ENCODE assay signal across 16 mouse cellular contexts in genomic region chr14:105779760-105780159, GRCm38 (mm10).
DNase-seq lines count a peak whose midpoint lies in the region; ATAC-seq and TF ChIP-seq lines count a peak whose summit lies in the region.
"Had no signal": no experiment of that assay in that cellular context is flagged by ENCODE, and none has a peak within 500 bp of the region (broad histone marks: within the 10 kb centered on the region; RNA-seq: fewer than 3 reads in every experiment).

No protein-coding gene starts in this region.

- H3K4me1 ChIP-seq in lung, postnatal 0 days (ENCODE audit: insufficient read depth, low read depth, low read length), result no peaks in the 10 kb centered on the region
- H3K4me1 ChIP-seq: embryonic facial prominence, embryonic 10.5 days; forebrain, embryonic 13.5 days; heart, embryonic 12.5 days; hindbrain, embryonic 10.5 days; intestine, embryonic 15.5 days had no signal

- TF ChIP-seq CTCF in gastrocnemius, adult 2 months (IDR thresholded peaks at IDR 0.05), result no peak
- TF ChIP-seq CTCF in lung, postnatal 0 days (IDR thresholded peaks at IDR 0.05), result no peak

- no peak overlapping the region for H3K9ac ChIP-seq in lung, postnatal 0 days (replicated peaks; ENCODE audit: low read depth)
- H3K9ac ChIP-seq: forebrain, embryonic 13.5 days; forebrain, postnatal 0 days; heart, embryonic 12.5 days; hindbrain, embryonic 14.5 days; intestine, embryonic 15.5 days had no signal

- no peaks in the 10 kb centered on the region for H3K9me3 ChIP-seq in lung, postnatal 0 days (ENCODE audit: low read length)
- H3K9me3 ChIP-seq: embryonic facial prominence, embryonic 10.5 days; forebrain, embryonic 13.5 days; intestine, embryonic 15.5 days had no signal

- intact Hi-C loops in gastrocnemius, adult 2 months (cut with DNase I), result no loop called here
- intact Hi-C loops in gastrocnemius, postnatal 14 days (cut with DNase I; ENCODE audit: low total_unique reads), result no loop called here

- ATAC-seq in lung, postnatal 0 days, result peak; percentile 38; the same call in 1 of the 2 replicates
- ATAC-seq: activated CD4-positive, CD25-positive, alpha-beta regulatory T cell, adult 4 months; forebrain, embryonic 13.5 days; forebrain, postnatal 0 days; intestine, embryonic 15.5 days had no signal

- DNase-seq in cerebellum, adult 11 months, result peak; percentile 7
- DNase-seq in cerebellum, adult 8-10 months, result no peak
- no peak for DNase-seq in gastrocnemius, adult 2 months
- no peak for DNase-seq in gastrocnemius, postnatal 14 days
- DNase-seq in lung, postnatal 0 days (ENCODE audit: low spot score), result no peak
- DNase-seq in lung, postnatal 36 days, result no peak
- no peak for DNase-seq in urinary bladder, adult 2 months (ENCODE audit: low spot score)

- peak overlapping the region; percentile 53; the same call in 1 of the 2 replicates for H3K27ac ChIP-seq in gastrocnemius, adult 2 months
- H3K27ac ChIP-seq in lung, postnatal 0 days (ENCODE audit: low read length), result no peak overlapping the region; the same call in 1 of the 2 replicates
- H3K27ac ChIP-seq: embryonic facial prominence, embryonic 10.5 days; forebrain, embryonic 13.5 days; hindbrain, embryonic 10.5 days; hindbrain, embryonic 14.5 days; intestine, embryonic 15.5 days had no signal

- no peaks in the 10 kb centered on the region for H3K27me3 ChIP-seq in lung, postnatal 0 days (replicated peaks; ENCODE audit: insufficient read depth, low read length)
- H3K27me3 ChIP-seq: forebrain, embryonic 13.5 days; heart, embryonic 12.5 days; intestine, embryonic 15.5 days; Patski had no signal

- no peak overlapping the region for H3K4me2 ChIP-seq in lung, postnatal 0 days (replicated peaks; ENCODE audit: low read depth, low read length)
- H3K4me2 ChIP-seq: forebrain, embryonic 13.5 days; heart, embryonic 12.5 days; hindbrain, embryonic 14.5 days; intestine, embryonic 15.5 days had no signal

- no peak overlapping the region for H3K4me3 ChIP-seq in gastrocnemius, adult 2 months
- no peak overlapping the region for H3K4me3 ChIP-seq in lung, postnatal 0 days (ENCODE audit: low read depth, low read length)
- H3K4me3 ChIP-seq: embryonic facial prominence, embryonic 10.5 days; forebrain, embryonic 13.5 days; heart, embryonic 12.5 days; hindbrain, embryonic 10.5 days; intestine, embryonic 15.5 days had no signal

- H3K36me3 ChIP-seq in lung, postnatal 0 days (ENCODE audit: insufficient read depth, low read length), result no peaks in the 10 kb centered on the region
- H3K36me3 ChIP-seq: embryonic facial prominence, embryonic 10.5 days; heart, embryonic 12.5 days; hindbrain, embryonic 10.5 days; intestine, embryonic 15.5 days had no signal

- 34% methylated on average over 3 of the region's 3 CpGs for WGBS in lung, postnatal 0 days

- TF ChIP-seq EP300 in lung, postnatal 0 days (IDR thresholded peaks at IDR 0.05), result no peak
